Mouse (Mus musculus): ENCODE data around the gene Tiam1.

GRCm38 (mm10) chr16:89877206-89877605 is 266.4 kb downstream of the Tiam1 start:
- no peak for TF ChIP-seq CTCF (IDR thresholded peaks at IDR 0.05; ENCODE audit: low read depth, low read length)
- no peak for TF ChIP-seq POLR2A (IDR thresholded peaks at IDR 0.05; ENCODE audit: extremely low read depth, insufficient read depth, low read length)
